Comparison of ENCODE assay signal across 8 mouse cellular contexts in the genomic region with DNA sequence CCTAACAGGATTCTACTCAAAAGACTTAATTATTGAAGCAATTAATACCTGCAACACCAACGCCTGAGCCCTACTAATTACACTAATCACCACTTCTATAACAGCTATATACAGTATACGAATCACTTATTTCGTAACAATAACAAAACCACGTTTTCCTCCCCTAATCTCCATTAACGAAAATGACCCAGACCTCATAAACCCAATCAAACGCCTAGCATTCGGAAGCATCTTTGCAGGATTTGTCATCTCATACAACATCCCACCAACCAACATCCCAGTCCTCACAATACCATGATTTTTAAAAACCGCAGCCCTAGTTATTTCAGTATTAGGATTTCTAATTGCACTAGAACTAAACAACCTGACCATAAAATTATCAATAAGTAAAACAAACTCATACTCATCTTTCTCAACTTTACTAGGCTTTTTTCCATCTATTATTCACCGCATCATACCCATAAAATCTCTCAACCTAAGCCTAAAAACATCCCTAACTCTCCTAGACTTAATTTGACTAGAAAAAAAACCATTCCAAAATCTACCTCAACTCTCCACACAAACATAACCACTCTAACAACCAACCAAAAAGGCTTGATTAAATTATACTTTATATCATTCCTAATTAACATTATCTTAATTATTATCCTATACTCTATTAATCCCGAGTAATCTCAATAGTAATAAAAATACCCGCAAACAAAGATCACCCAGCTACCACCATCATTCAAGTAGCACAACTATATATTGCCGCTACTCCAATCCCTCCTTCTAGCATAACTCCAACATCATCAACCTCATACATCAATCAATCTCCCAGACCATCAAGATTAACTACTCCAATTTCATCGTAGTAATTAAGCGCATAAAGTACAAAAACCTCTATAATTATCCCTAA.
A peak's percentile ranks its signal among the peaks of the same experiment; 100 is the strongest.
DNase-seq lines count a peak whose midpoint lies in the region; ATAC-seq and TF ChIP-seq lines count a peak whose summit lies in the region.

No protein-coding gene starts in this region.

- DNase-seq in cerebellum, postnatal 25 days: peak; percentile 10 to 49
- no peak for DNase-seq in cerebellum, postnatal 14 days
- DNase-seq in neural tube, embryonic 11.5 days (ENCODE audit: low spot score): peak; percentile 21
- DNase-seq in neural tube, embryonic 10.5 days (ENCODE audit: extremely low spot score, low spot score): no peak
- no peak for DNase-seq in limb, embryonic 14.5 days (ENCODE audit: low spot score)
- DNase-seq in layer of hippocampus, postnatal 14 days (ENCODE audit: low spot score in 2 of 2): no peak
- DNase-seq in frontal cortex, postnatal 25 days (ENCODE audit: low spot score in 2 of 2): no peak

- H3K4me3 ChIP-seq in neural tube, embryonic 11.5 days (ENCODE audit: low read depth, low read length): no peak overlapping the region
- no peak overlapping the region for H3K4me3 ChIP-seq in limb, embryonic 14.5 days (replicated peaks; ENCODE audit: low read length)
- H3K4me3 ChIP-seq in stomach, embryonic 16.5 days (replicated peaks; ENCODE audit: low read length): no peak overlapping the region

- no peaks in the 10 kb centered on the region for H3K27me3 ChIP-seq in neural tube, embryonic 11.5 days (ENCODE audit: control insufficient read depth, insufficient read depth, low read length)
- H3K27me3 ChIP-seq in limb, embryonic 14.5 days (ENCODE audit: control insufficient read depth, insufficient read depth, low read length): no peaks in the 10 kb centered on the region
- no peaks in the 10 kb centered on the region for H3K27me3 ChIP-seq in stomach, embryonic 16.5 days (ENCODE audit: control insufficient read depth, insufficient read depth, low read length)

- H3K36me3 ChIP-seq in neural tube, embryonic 11.5 days (ENCODE audit: control insufficient read depth, insufficient read depth, low read length): no peaks in the 10 kb centered on the region
- H3K36me3 ChIP-seq in limb, embryonic 14.5 days (ENCODE audit: control insufficient read depth, insufficient read depth, low read length): no peaks in the 10 kb centered on the region
- no peaks in the 10 kb centered on the region for H3K36me3 ChIP-seq in stomach, embryonic 16.5 days (ENCODE audit: control insufficient read depth, insufficient read depth, low read length)

- no peak overlapping the region for H3K4me2 ChIP-seq in neural tube, embryonic 11.5 days (ENCODE audit: low read depth)
- no peak overlapping the region for H3K4me2 ChIP-seq in limb, embryonic 14.5 days (replicated peaks; ENCODE audit: low read depth, low read length, severe bottlenecking)
- H3K4me2 ChIP-seq in stomach, embryonic 16.5 days (ENCODE audit: low read depth, low read length): no peak overlapping the region

- no peak for TF ChIP-seq POLR2A in limb, embryonic 14.5 days (IDR thresholded peaks at IDR 0.05; ENCODE audit: borderline replicate concordance, extremely low read depth, insufficient read depth, insufficient read length)

- H3K9me3 ChIP-seq in neural tube, embryonic 11.5 days (ENCODE audit: control insufficient read depth, low read length): no peaks in the 10 kb centered on the region
- no peaks in the 10 kb centered on the region for H3K9me3 ChIP-seq in limb, embryonic 14.5 days (ENCODE audit: control insufficient read depth, low read length)
- H3K9me3 ChIP-seq in stomach, embryonic 16.5 days (replicated peaks; ENCODE audit: control insufficient read depth, low read length): no peaks in the 10 kb centered on the region

- 90% methylated on average over 14 of the region's 14 CpGs for WGBS in neural tube, embryonic 11.5 days
- WGBS in limb, embryonic 14.5 days: 87% methylated on average over 14 of the region's 14 CpGs
- WGBS in stomach, embryonic 16.5 days: 89% methylated on average over 14 of the region's 14 CpGs

- H3K4me1 ChIP-seq in neural tube, embryonic 11.5 days (ENCODE audit: control insufficient read depth, insufficient read depth, low read length): no peaks in the 10 kb centered on the region
- no peaks in the 10 kb centered on the region for H3K4me1 ChIP-seq in limb, embryonic 14.5 days (ENCODE audit: control insufficient read depth, insufficient read depth, low read length)
- no peaks in the 10 kb centered on the region for H3K4me1 ChIP-seq in stomach, embryonic 16.5 days (ENCODE audit: control insufficient read depth, insufficient read depth, low read length)

- ATAC-seq in neural tube, embryonic 11.5 days (ENCODE audit: insufficient read depth, low FRiP score, low TSS enrichment): peak; percentile 100
- peak; percentile 100 for ATAC-seq in limb, embryonic 14.5 days (ENCODE audit: low FRiP score, low read depth)
- peak; percentile 100 for ATAC-seq in stomach, embryonic 16.5 days (ENCODE audit: insufficient read depth, low FRiP score)

- no peak overlapping the region for H3K27ac ChIP-seq in neural tube, embryonic 11.5 days (ENCODE audit: low read depth, low read length)
- no peak overlapping the region for H3K27ac ChIP-seq in limb, embryonic 14.5 days (replicated peaks; ENCODE audit: low read depth, low read length)
- no peak overlapping the region for H3K27ac ChIP-seq in stomach, embryonic 16.5 days (ENCODE audit: low read length)

- no peak overlapping the region for H3K9ac ChIP-seq in neural tube, embryonic 11.5 days (ENCODE audit: low read length)
- no peak overlapping the region for H3K9ac ChIP-seq in limb, embryonic 14.5 days (ENCODE audit: low read depth, low read length, severe bottlenecking)
- H3K9ac ChIP-seq in stomach, embryonic 16.5 days (ENCODE audit: low read length): no peak overlapping the region

Comparison
In these comparisons a context has a peak if more than half of its experiments do, and no peak if none do; other contexts are left out.
1. DNase-seq: peak in cerebellum, postnatal 25 days (2 of 2) and neural tube, embryonic 11.5 days (single experiment); none in cerebellum, postnatal 14 days (0 of 2), neural tube, embryonic 10.5 days (single experiment), limb, embryonic 14.5 days (single experiment), layer of hippocampus, postnatal 14 days (0 of 2) and frontal cortex, postnatal 25 days (0 of 2).
2. Peak in every context shown above with its lines, with median percentiles within 50 percentile points of each other: ATAC-seq.